Mouse (Mus musculus): ENCODE data around the gene Nub1.

GRCm38 (mm10) chr5:24724270-24724634 is 38.9 kb downstream of the Nub1 start:
- TF ChIP-seq CTCF (IDR thresholded peaks at IDR 0.05), result no peak
- TF ChIP-seq EP300 (IDR thresholded peaks at IDR 0.05), result no peak; the same call in 1 of the 2 replicates
